Mouse (Mus musculus) embryonic facial prominence, embryonic 11.5 days (tissue): Measurements from ENCODE around the gene Cfap45. TPM values are rescaled to one million over a fixed set of nuclear protein-coding genes. Genes with fewer than 3 reads are reported as not detected.
A peak's percentile ranks its signal among the peaks of the same experiment; 100 is the strongest.

Experiments used
- ATAC-seq: fragments of 200-750 bp; cut with Nextera tagmentation; replicated peaks from 2 replicates; pipeline ENCODE4 v1.8.0; 2017; ENCODE audit warnings: low read depth; ENCODE audit not compliant: insufficient number of reproducible peaks, low FRiP score, low TSS enrichment
- DNase-seq: peaks from one replicate; pipeline ENCODE4 v3.0.0-alpha.2; 2015; ENCODE audit warnings: low spot score
- H3K27ac ChIP-seq: fragments of 300-500 bp; sonication (generic); replicated peaks from 2 replicates; pipeline ENCODE4 v1.5.1; 2014; ENCODE audit warnings: mild to moderate bottlenecking, low read depth, low read length, control low read depth
- H3K27me3 ChIP-seq: fragments of 300-500 bp; sonication (generic); 2 replicates; pipeline ENCODE4 v1.6.1; 2014; ENCODE audit warnings: mild to moderate bottlenecking, low read length, moderate library complexity, mixed read lengths; ENCODE audit not compliant: control insufficient read depth, insufficient read depth
- H3K36me3 ChIP-seq: fragments of 300-500 bp; sonication (generic); replicated peaks from 2 replicates; pipeline ENCODE4 v1.6.1; 2014; ENCODE audit warnings: low read depth, mild to moderate bottlenecking, low read length, moderate library complexity, mixed read lengths; ENCODE audit not compliant: control insufficient read depth, insufficient read depth
- H3K4me1 ChIP-seq: fragments of 300-500 bp; sonication (generic); 2 replicates; pipeline ENCODE4 v1.6.1; 2014; ENCODE audit warnings: low read length, mixed read lengths; ENCODE audit not compliant: control insufficient read depth, insufficient read depth
- H3K4me2 ChIP-seq: fragments of 300-500 bp; sonication (generic); 2 replicates; pipeline ENCODE4 v1.6.1; 2014; ENCODE audit warnings: low read depth, mild to moderate bottlenecking, control low read depth, low read length, moderate library complexity
- H3K4me3 ChIP-seq: fragments of 300-500 bp; sonication (generic); 2 replicates; pipeline ENCODE4 v1.5.1; 2014; ENCODE audit warnings: low read depth, low read length, control low read depth
- H3K9ac ChIP-seq: fragments of 300-500 bp; sonication (generic); replicated peaks from 2 replicates; pipeline ENCODE4 v1.6.1; 2014; ENCODE audit warnings: mild to moderate bottlenecking, control low read depth, low read length
- H3K9me3 ChIP-seq: fragments of 300-500 bp; sonication (generic); replicated peaks from 2 replicates; pipeline ENCODE4 v1.6.1; 2016; ENCODE audit warnings: mild to moderate bottlenecking, low read length, inconsistent platforms, mixed read lengths; ENCODE audit not compliant: control insufficient read depth
- WGBS: fragments of 180-500 bp; shearing (Covaris S2); extraction: QIAGEN DNeasy Blood & Tissue Kit; methylation state at CpG from one replicate; pipeline ENCODE4 v1.1.7; 2014; 5-methylcytosine and 5-hydroxymethylcytosine counted together
- polyA plus RNA-seq: library from polyadenylated mRNA; unstranded; fragments of >200 nt; fragmentation: Nextera tagmentation; extraction: Ambion mirVana; gene quantifications from 2 replicates; pipeline ENCODE4 v1.2.1, GENCODE M21; 2014

Gene Cfap45
- polyA plus RNA-seq: 0.47 and 0.65 TPM in 2 replicates

- Histone ChIP-seq H3K9me3 (no peaks in the 10 kb centered on the region), H3K9ac (no peak within 1 kb of the TSS), H3K36me3 (no peaks in the 10 kb centered on the region), H3K4me2 (peak within 1 kb of the TSS; percentile 44), H3K4me3 (peak within 1 kb of the TSS; percentile 15), H3K27me3 (no peaks in the 10 kb centered on the region), H3K27ac (no peak within 1 kb of the TSS), H3K4me1 (no peaks in the 10 kb centered on the region; the same call in 1 of the 2 replicates)
- ATAC-seq (peak; percentile 81), DNase-seq (peak; percentile 97)
- 4% methylated on average over 28 of the region's 28 CpGs for WGBS
Measured at GRCm38 (mm10) chr1:172520576-172521440, at the start of gene Cfap45. Cfap45 (plus strand) TSS chr1:172520801.

- Histone ChIP-seq H3K9me3 (no peaks in the 10 kb centered on the region), H3K4me1 (no peaks in the 10 kb centered on the region), H3K27ac (no peak overlapping the region), H3K4me2 (no peak overlapping the region), H3K9ac (no peak overlapping the region), H3K36me3 (no peaks in the 10 kb centered on the region), H3K27me3 (no peaks in the 10 kb centered on the region), H3K4me3 (no peak overlapping the region)
- no peak for DNase-seq
- ATAC-seq: no peak
Measured at GRCm38 (mm10) chr1:172472909-172473308, 47.7 kb upstream of the Cfap45 start.

- 78% methylated on average over 3 of the region's 3 CpGs for WGBS
- DNase-seq (no peak), ATAC-seq (no peak)
- Histone ChIP-seq H3K36me3 (no peaks in the 10 kb centered on the region), H3K9me3 (no peaks in the 10 kb centered on the region), H3K27me3 (no peaks in the 10 kb centered on the region), H3K9ac (no peak overlapping the region), H3K4me1 (no peaks in the 10 kb centered on the region), H3K4me2 (no peak overlapping the region), H3K4me3 (no peak overlapping the region), H3K27ac (no peak overlapping the region)
Measured at GRCm38 (mm10) chr1:172474196-172474595, 46.4 kb upstream of the Cfap45 start.

DNA sequence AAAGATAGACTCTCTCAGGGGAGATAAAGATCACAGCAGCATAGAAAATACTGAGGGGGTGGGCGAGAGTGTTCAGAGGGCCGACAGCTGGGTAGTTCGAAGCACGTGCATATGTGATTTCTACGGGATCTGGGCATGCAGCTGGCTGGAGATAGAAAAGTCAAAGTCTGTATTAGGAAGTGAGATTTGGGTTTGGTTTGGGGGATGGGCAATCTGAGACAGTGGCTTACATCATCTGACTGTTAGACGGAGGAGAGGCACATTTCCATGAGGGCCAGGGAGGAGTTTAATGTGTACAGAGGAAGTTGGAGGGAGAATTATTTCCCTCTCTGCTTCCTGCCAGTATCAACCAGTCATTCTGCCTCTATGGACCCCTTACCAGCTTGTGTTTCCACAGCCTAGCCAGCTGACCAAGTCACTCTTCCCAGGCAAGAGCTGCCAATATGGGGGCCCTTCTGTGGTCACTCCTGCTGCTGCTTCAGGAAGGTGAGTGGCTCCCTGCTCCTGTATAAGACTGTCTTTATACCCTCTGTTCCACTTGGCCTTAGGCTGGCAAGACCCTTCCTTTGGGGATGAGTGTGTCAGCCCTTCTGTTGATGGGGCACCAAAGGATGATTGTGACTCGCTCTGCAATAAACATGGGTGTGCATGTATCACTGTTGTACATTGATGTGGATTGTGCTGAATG lies 45.4 kb upstream of the Cfap45 start, which contains the start of gene Slamf9:
Gene Slamf9 (plus strand): TSS at position 305 of the 688 bp plus-strand sequence.
- H3K4me3 ChIP-seq: no peak within 1 kb of the TSS
- H3K9me3 ChIP-seq: no peaks in the 10 kb centered on the region
- H3K4me1 ChIP-seq: no peaks in the 10 kb centered on the region
- DNase-seq (no peak), ATAC-seq (0 out of 2 replicates have a peak, but pooled peaks have one; percentile 32)
- no peaks in the 10 kb centered on the region for H3K27me3 ChIP-seq
- no peak within 1 kb of the TSS for H3K9ac ChIP-seq
- no peak within 1 kb of the TSS for H3K27ac ChIP-seq
- no peak within 1 kb of the TSS for H3K4me2 ChIP-seq
- H3K36me3 ChIP-seq: no peaks in the 10 kb centered on the region
- WGBS: 72% methylated on average over 7 of the region's 7 CpGs

- Histone ChIP-seq H3K9me3 (no peaks in the 10 kb centered on the region), H3K36me3 (no peaks in the 10 kb centered on the region), H3K9ac (no peak overlapping the region), H3K27me3 (no peaks in the 10 kb centered on the region), H3K27ac (no peak overlapping the region), H3K4me1 (no peaks in the 10 kb centered on the region), H3K4me2 (no peak overlapping the region), H3K4me3 (no peak overlapping the region)
- ATAC-seq (no peak), DNase-seq (no peak)
- WGBS: 80% methylated on average over 5 of the region's 5 CpGs
Measured at GRCm38 (mm10) chr1:172478020-172478419, 42.6 kb upstream of the Cfap45 start.

DNA sequence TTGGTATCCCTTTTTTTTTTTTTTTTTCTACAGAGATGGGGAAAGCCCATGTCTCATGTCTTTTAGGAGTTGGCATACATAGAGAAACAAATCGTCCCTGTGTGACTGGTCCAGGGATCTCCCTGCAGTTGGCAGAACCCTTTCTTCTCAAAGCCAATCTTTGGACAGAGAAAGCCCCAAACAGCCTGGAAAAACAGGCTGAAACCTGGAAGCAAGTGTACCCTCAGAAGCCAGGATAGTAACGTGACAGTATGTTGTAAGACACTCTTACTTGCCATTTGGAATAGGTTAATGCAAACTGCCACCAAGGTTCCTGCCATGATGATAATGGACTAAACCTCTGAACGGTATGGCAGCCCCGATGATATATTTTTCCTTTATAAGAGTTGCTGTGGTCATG lies 40.2 kb upstream of the Cfap45 start:
- no peak overlapping the region for H3K4me2 ChIP-seq
- no peak overlapping the region for H3K9ac ChIP-seq
- H3K27ac ChIP-seq: no peak overlapping the region
- no peaks in the 10 kb centered on the region for H3K36me3 ChIP-seq
- ATAC-seq (no peak), DNase-seq (no peak)
- H3K27me3 ChIP-seq: no peaks in the 10 kb centered on the region
- no peak overlapping the region for H3K4me3 ChIP-seq
- WGBS: 91% methylated on average over 4 of the region's 4 CpGs
- no peaks in the 10 kb centered on the region for H3K9me3 ChIP-seq
- H3K4me1 ChIP-seq: peaks cover 9% of the 10 kb centered on the region

DNA sequence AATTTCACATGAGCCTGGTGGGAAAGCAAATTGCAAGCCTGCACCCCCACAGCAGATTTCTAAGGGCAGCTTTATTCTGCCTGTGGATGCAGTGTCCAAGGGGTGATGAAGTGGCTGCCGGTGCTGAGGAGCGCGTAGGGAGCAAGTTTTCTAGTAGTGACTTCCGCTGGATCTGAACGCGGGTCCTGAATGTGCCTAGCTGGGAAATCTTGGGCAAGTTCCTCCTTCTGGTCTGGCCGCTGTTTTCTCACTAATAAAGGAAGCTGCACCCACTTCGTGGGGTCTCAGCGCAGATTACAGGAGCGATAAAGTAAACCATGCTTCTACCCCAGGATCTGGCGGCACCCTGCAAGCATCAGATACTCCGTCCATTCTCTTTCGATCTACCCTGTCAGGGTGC lies 39.5 kb upstream of the Cfap45 start:
- H3K27me3 ChIP-seq: no peaks in the 10 kb centered on the region
- ATAC-seq: no peak; the same call in 1 of the 2 replicates
- peak overlapping the region; percentile 76 for H3K4me3 ChIP-seq
- whole genome bisulfite sequencing: 19% methylated on average over 13 of the region's 13 CpGs
- H3K4me2 ChIP-seq: peak overlapping the region; percentile 75
- peaks cover 14% of the 10 kb centered on the region for H3K4me1 ChIP-seq
- no peak for DNase-seq
- no peak overlapping the region; the same call in 1 of the 2 replicates for H3K9ac ChIP-seq
- H3K9me3 ChIP-seq: no peaks in the 10 kb centered on the region
- H3K27ac ChIP-seq: no peak overlapping the region
- no peaks in the 10 kb centered on the region for H3K36me3 ChIP-seq
